Mouse (Mus musculus): ENCODE data around the gene Anks1b. TPM values are rescaled to one million over a fixed set of nuclear protein-coding genes. Genes with fewer than 3 reads are reported as not detected.

Anks1b gene
- polyA plus RNA-seq, 1 experiment from 2014 or later = 0.10 TPM

DNA sequence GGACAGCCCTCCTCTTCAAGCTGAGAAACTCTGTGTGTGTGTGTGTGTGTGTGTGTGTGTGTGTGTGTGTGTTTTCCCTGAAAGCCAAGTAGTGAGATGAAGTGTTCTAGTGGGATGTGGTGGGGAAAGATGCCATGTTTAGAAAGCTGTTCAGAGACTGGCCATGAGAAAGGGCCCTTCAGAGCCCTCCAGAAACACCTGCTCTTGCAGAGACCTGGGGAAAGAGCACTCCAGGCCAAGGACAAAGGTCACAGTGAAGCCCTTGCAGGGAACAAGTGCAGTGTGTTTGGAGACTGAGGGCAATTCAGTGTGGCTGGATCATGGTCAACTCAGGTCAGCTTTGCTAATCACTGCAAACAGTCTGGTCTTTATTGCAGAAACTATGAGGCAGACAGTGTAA is 961.9 kb downstream of the Anks1b start:
- Histone ChIP-seq H3K4me3 (replicated peaks) (no peak overlapping the region), H3K27ac (replicated peaks) (no peak overlapping the region), H3K4me2 (no peak overlapping the region), H3K27me3 (peaks cover 26% of the 10 kb centered on the region), H3K4me1 (replicated peaks) (no peaks in the 10 kb centered on the region), H3K9ac (no peak overlapping the region), H3K36me3 (replicated peaks) (no peaks in the 10 kb centered on the region), H3K9me3 (replicated peaks) (no peaks in the 10 kb centered on the region)
- ATAC-seq (ENCODE audit: insufficient read depth) = no peak

DNA sequence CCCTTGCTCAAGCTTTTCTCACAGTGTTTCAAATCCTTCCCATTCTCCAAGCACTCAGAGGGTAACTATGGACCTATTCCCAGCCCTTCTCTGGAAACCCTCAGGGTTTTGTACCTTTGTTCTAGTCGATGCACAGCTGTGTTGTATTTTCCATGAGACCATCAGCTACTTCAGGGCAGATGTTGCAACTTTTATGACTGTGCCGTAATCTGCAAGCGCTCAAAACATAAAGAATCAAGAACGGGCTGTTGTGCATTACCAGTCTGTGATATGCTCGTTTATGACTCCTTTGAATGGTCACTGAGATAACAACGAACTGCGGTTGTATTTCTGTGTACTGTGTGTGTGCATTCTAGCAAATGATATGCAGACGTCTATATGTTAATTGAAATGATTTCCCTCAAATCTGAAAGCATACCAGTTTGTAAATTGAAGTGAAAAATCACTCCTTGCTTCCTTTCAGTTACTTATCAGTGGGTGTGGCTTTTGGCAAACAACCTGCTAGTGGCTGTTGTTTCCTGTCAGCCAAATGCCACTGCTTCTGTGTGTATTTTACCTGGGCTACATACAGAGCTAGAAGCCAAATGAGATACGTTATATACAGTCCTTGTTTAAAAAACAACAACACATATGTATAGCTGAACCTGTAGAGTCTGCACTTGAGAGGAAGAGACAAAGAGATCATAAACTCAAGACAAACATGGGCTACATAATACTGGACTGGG is 966.5 kb downstream of the Anks1b start:
- no peak for ATAC-seq (ENCODE audit: insufficient read depth)
- Histone ChIP-seq H3K9me3 (replicated peaks) (no peaks in the 10 kb centered on the region), H3K36me3 (replicated peaks) (no peaks in the 10 kb centered on the region), H3K9ac (no peak overlapping the region), H3K4me2 (no peak overlapping the region), H3K27ac (replicated peaks) (no peak overlapping the region), H3K27me3 (no peaks in the 10 kb centered on the region), H3K4me1 (replicated peaks) (no peaks in the 10 kb centered on the region), H3K4me3 (replicated peaks) (no peak overlapping the region)
- 67% methylated on average over 9 of the region's 9 CpGs for WGBS (ENCODE audit: insufficient replicate concordance)

DNA sequence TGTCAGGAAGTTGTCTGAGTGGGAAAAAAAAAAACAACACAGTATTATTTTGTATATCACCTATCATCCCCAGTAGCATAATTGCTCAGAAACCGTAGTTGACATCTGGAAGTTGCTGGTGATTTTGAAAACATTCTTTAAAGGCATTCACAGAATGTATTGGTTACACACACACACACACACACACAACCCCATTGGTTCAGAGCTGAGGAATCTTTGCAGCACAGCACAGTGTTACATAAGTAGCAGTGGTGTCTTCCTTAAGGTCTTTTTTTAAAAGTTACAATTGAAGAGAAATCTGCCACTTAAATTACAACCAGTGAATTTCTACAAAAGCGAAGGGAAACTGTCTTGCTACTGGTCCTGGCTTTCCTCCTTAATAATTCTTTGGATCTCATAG is 969.1 kb downstream of the Anks1b start:
- H3K36me3 ChIP-seq (replicated peaks) = no peaks in the 10 kb centered on the region
- H3K9ac ChIP-seq = no peak overlapping the region
- no peaks in the 10 kb centered on the region for H3K9me3 ChIP-seq (replicated peaks)
- H3K4me1 ChIP-seq (replicated peaks) = no peaks in the 10 kb centered on the region
- WGBS (ENCODE audit: insufficient replicate concordance) = 62% methylated on average over 2 of the region's 2 CpGs
- no peak overlapping the region for H3K27ac ChIP-seq (replicated peaks)
- no peaks in the 10 kb centered on the region for H3K27me3 ChIP-seq
- ATAC-seq (ENCODE audit: insufficient read depth) = no peak
- H3K4me2 ChIP-seq = no peak overlapping the region
- H3K4me3 ChIP-seq (replicated peaks) = no peak overlapping the region

DNA sequence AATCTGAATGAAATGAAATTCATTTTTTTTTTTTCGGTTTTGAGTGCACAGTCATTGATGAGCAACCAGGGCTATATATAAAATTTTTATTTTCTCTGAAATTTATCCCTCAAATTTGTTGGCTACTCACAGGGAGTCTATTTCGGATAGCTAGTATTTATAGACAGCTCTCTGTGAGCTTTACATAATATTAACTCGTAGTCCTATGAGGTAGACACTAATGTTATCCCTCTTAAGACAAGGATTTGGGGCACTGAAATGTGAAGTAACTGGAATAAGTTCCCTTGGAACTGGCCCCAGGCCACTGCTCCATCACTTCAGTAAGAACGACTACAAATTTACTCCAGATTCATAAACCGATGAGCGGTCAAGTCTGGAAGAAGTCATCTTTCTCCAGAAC is 977.8 kb downstream of the Anks1b start:
- Histone ChIP-seq H3K9me3 (replicated peaks) (no peaks in the 10 kb centered on the region), H3K36me3 (replicated peaks) (no peaks in the 10 kb centered on the region), H3K4me2 (no peak overlapping the region), H3K9ac (no peak overlapping the region), H3K4me1 (replicated peaks) (no peaks in the 10 kb centered on the region), H3K27ac (replicated peaks) (no peak overlapping the region), H3K4me3 (replicated peaks) (no peak overlapping the region), H3K27me3 (no peaks in the 10 kb centered on the region)
- no peak for ATAC-seq (ENCODE audit: insufficient read depth)
- WGBS (ENCODE audit: insufficient replicate concordance) = 73% methylated on average over 6 of the region's 6 CpGs

DNA sequence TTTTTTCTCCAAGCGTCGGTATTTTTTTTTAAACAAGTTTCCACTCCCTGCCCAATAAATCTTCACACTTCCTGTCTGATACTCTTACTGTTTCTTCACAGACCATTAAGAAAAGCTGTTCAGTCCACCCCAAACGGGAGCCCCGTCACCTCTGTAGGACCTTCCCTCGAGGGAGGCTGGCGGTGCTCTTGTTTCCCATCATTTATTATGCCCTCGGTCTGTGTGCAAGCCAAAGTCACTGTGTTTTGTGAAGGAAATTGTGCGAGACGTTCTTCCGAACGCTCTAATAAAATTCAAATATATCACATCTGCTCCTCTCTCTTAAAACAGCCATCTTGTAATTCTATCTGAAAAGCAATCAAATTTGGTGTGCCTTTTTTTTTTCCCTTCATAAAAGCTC is 978.7 kb downstream of the Anks1b start:
- Histone ChIP-seq H3K27ac (replicated peaks) (no peak overlapping the region), H3K27me3 (no peaks in the 10 kb centered on the region), H3K9me3 (replicated peaks) (no peaks in the 10 kb centered on the region), H3K4me1 (replicated peaks) (no peaks in the 10 kb centered on the region), H3K36me3 (replicated peaks) (no peaks in the 10 kb centered on the region), H3K4me2 (no peak overlapping the region), H3K4me3 (replicated peaks) (no peak overlapping the region), H3K9ac (no peak overlapping the region)
- ATAC-seq (ENCODE audit: insufficient read depth) = no peak
- WGBS (ENCODE audit: insufficient replicate concordance) = 58% methylated on average over 11 of the region's 11 CpGs

DNA sequence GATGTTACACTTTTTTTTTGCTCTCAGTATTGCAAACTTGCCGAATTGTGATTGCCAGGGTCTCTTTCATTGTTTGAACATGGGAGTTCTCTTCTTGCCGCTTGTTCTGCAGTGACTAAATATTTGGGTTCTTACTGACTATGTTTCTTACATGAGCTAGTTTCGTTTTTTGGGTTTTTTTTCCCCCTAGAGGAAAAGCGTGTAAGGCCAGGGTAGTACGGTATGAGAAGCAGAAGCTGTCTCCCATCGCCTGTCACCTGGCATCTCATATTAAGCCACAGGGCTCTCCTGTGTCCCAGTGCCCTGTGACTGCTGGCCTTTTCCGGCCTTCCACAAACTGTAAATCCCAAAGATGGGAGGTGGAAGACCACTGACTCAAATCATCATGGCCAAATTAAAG is 979.1 kb downstream of the Anks1b start:
- H3K9ac ChIP-seq = no peak overlapping the region

DNA sequence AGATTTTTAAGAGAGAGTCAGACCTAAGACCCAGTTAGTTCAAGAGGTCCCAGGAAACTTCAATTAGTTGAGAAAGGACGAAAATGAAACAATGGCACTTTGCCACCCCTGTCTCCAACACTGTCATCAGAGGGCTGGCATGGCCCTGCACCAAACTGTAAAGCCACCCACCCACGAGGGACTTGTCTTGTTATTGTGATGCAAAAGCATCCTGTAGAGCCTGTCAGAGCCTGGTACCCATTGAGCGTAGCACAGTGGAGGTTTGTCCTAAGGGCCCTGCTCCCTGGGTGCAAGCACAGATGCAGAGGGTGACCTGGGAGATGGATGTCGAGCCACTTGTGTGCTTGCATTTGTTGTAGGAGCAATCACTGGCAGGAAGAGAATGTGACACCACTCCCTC is 983.4 kb downstream of the Anks1b start:
- Histone ChIP-seq H3K9ac (no peak overlapping the region), H3K4me2 (no peak overlapping the region), H3K36me3 (replicated peaks) (no peaks in the 10 kb centered on the region), H3K27ac (replicated peaks) (no peak overlapping the region), H3K4me1 (replicated peaks) (no peaks in the 10 kb centered on the region), H3K4me3 (replicated peaks) (no peak overlapping the region), H3K27me3 (no peaks in the 10 kb centered on the region), H3K9me3 (replicated peaks) (no peaks in the 10 kb centered on the region)
- no peak for ATAC-seq (ENCODE audit: insufficient read depth)
- WGBS (ENCODE audit: insufficient replicate concordance) = 27% methylated on average over 4 of the region's 4 CpGs

More for the DNA sequence above, 979.1 kb downstream of the Anks1b start:
- no peaks in the 10 kb centered on the region for H3K36me3 ChIP-seq (replicated peaks)
- no peak overlapping the region for H3K4me2 ChIP-seq
- 61% methylated on average over 7 of the region's 7 CpGs for WGBS (ENCODE audit: insufficient replicate concordance)
- no peaks in the 10 kb centered on the region for H3K27me3 ChIP-seq
- H3K9me3 ChIP-seq (replicated peaks) = no peaks in the 10 kb centered on the region
- no peaks in the 10 kb centered on the region for H3K4me1 ChIP-seq (replicated peaks)
- no peak overlapping the region for H3K27ac ChIP-seq (replicated peaks)
- no peak overlapping the region for H3K4me3 ChIP-seq (replicated peaks)
- no peak for ATAC-seq (ENCODE audit: insufficient read depth)

DNA sequence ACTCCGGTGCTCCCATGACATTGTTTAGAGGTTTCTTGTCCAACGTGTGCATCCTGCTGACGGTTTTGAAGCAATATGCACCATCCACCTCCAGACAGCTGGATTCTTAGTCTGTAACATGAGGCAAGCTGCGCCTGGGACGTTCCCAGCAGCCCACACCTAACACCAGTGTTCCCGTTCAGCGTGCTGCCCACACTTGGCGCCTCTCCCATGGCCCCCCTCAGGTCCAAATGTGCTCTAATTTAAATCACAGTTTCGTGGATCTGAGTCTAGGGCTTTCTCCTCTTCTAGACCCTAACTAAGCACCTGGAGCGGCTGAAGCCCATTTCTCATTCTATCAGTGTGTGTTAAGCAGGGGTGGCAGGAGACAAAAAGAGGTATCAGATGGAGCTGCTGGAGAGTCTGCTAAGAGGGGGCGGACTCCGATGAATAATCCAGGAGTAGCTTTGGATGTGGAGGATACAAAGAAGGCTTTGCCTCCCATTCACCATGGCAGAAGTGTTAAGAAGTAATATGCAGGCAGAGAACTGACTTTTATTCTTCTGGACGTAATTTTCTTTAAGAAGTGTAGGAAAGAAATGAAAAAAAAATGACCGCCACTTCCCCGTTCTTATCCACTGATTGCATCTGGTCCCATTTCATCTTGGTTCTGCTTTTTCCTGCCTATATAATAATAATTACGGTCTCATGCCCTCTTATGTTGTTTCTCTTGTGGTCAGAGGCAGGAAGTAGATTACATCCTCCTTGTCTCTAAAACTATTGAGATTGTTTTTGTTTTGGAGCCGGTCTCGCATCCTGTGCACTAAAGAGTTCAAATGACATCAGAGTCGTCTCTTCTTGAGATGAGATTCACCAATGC is 986.6 kb downstream of the Anks1b start:
- no peak overlapping the region for H3K9ac ChIP-seq
- no peaks in the 10 kb centered on the region for H3K4me1 ChIP-seq (replicated peaks)
- 52% methylated on average over 19 of the region's 19 CpGs for WGBS (ENCODE audit: insufficient replicate concordance)
- no peaks in the 10 kb centered on the region for H3K27me3 ChIP-seq
- H3K4me3 ChIP-seq (replicated peaks) = no peak overlapping the region
- no peak for ATAC-seq (ENCODE audit: insufficient read depth)
- no peaks in the 10 kb centered on the region for H3K36me3 ChIP-seq (replicated peaks)
- H3K9me3 ChIP-seq (replicated peaks) = no peaks in the 10 kb centered on the region
- H3K27ac ChIP-seq (replicated peaks) = no peak overlapping the region
- H3K4me2 ChIP-seq = no peak overlapping the region

DNA sequence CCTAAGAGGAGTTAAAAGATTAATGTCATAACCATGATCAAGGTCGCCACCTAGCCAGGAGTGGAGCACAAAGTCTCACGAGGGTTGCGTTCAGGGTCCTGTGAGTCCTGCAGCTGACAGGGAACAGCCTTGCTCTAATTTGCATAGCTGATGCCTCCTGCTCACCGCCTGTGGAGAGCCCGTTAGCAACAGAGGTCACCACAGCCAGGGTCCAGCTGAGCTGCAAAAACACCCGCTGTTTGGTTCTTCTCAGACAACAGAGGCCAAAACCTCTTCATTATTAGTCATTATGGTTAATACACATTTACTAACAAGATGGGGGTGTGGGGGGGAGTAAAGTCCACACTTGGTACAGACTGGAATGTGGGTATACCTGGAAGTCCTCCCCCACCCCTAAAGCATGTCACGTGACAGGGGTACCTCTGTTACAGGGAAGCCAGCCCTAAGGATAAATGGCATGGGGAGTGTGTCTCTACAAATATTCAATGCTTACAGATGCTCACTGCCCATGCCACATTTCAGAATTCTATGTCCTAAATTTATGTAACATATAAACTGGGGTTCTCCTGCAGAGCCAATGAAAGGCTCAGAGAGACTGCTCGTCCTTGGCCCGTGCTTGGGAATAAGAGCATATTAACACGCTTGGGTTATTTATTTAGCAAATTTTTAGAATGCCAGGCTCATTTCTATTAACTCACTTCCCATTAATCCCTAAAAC is 990.7 kb downstream of the Anks1b start:
- H3K4me1 ChIP-seq (replicated peaks) = no peaks in the 10 kb centered on the region
- 25% methylated on average over 10 of the region's 10 CpGs for WGBS (ENCODE audit: insufficient replicate concordance)

DNA sequence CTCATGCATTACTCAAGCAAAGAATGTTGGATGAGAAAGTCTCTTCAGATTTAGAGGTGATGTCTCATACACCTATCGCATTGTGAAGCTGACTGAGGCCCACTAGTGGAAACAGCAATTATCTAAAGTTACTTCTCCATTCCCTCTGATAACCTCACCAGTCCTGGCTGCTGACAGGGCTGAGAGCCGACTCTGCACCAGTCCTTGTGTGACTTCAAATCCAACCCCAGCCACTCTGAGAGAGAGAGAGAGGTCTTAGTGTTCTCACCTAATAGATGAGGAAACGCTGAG is 991.2 kb downstream of the Anks1b start:
- Histone ChIP-seq H3K9me3 (replicated peaks) (no peaks in the 10 kb centered on the region), H3K4me1 (replicated peaks) (no peaks in the 10 kb centered on the region), H3K36me3 (replicated peaks) (no peaks in the 10 kb centered on the region), H3K9ac (no peak overlapping the region), H3K4me3 (replicated peaks) (no peak overlapping the region), H3K27ac (replicated peaks) (no peak overlapping the region), H3K4me2 (no peak overlapping the region), H3K27me3 (no peaks in the 10 kb centered on the region)
- WGBS (ENCODE audit: insufficient replicate concordance) = 25% methylated on average over 3 of the region's 3 CpGs
- no peak for ATAC-seq (ENCODE audit: insufficient read depth)

More for the DNA sequence above, 990.7 kb downstream of the Anks1b start:
- Histone ChIP-seq H3K36me3 (replicated peaks) (no peaks in the 10 kb centered on the region), H3K27me3 (no peaks in the 10 kb centered on the region), H3K27ac (replicated peaks) (no peak overlapping the region), H3K9ac (no peak overlapping the region), H3K4me3 (replicated peaks) (no peak overlapping the region), H3K4me2 (no peak overlapping the region), H3K9me3 (replicated peaks) (no peaks in the 10 kb centered on the region)
- ATAC-seq (ENCODE audit: insufficient read depth) = no peak

DNA sequence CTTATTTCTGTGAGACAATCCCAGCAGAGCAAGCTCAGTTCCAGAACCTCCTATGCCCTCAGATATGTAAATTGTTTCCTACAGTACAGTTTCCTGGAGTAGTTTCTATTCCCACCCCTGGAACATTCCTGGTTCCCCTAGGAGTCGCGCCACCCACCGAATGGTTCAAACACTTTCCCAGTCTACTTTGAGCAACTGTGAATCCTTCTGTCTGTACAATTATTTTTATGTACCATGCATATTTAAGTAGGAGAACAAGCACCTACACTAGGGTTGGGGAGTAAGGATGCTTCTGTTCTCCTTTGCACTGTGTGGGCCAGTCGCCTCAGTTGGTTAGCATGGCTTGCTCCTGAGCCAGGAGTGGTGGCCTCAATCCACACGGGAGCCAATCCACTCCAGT is 999.9 kb downstream of the Anks1b start:
- 71% methylated on average over 5 of the region's 5 CpGs for WGBS (ENCODE audit: insufficient replicate concordance)
- Histone ChIP-seq H3K9me3 (replicated peaks) (no peaks in the 10 kb centered on the region), H3K4me1 (replicated peaks) (no peaks in the 10 kb centered on the region), H3K4me2 (no peak overlapping the region), H3K36me3 (replicated peaks) (no peaks in the 10 kb centered on the region), H3K4me3 (replicated peaks) (no peak overlapping the region), H3K27me3 (no peaks in the 10 kb centered on the region), H3K27ac (replicated peaks) (no peak overlapping the region), H3K9ac (no peak overlapping the region)
- no peak for ATAC-seq (ENCODE audit: insufficient read depth)

All from liver, embryonic 15.5 days (tissue).